Mouse (Mus musculus) liver, adult 2 months (tissue): ENCODE data around the gene Wdr31. TPM values are rescaled to one million over a fixed set of nuclear protein-coding genes. Genes with fewer than 3 reads are reported as not detected.
"Not testable (repeated sequence)": the region's sequence is repeated elsewhere in the genome, so short reads cannot be mapped to it uniquely, and the experiment has no call there.

Experiments
- DNase-seq: peaks from one replicate; pipeline ENCODE4 v3.0.0-alpha.2; 2011; ENCODE audit warnings: low read depth, low spot score; ENCODE audit errors: extremely low read depth
- H3K27ac ChIP-seq: fragments of 200-500 bp; replicated peaks from 2 replicates; pipeline ENCODE4 v1.5.1; 2012; ENCODE audit warnings: low read depth, mild to moderate bottlenecking, control low read depth, inconsistent platforms, low read length; ENCODE audit not compliant: insufficient read depth
- H3K27me3 ChIP-seq: fragments of 200-500 bp; 2 replicates; pipeline ENCODE4 v1.6.1; 2012; ENCODE audit warnings: mild to moderate bottlenecking, moderate library complexity, low read length, inconsistent platforms; ENCODE audit not compliant: control insufficient read depth, insufficient read depth
- H3K36me3 ChIP-seq: fragments of 200-500 bp; 2 replicates; pipeline ENCODE4 v1.6.1; 2012; ENCODE audit warnings: low read length, inconsistent platforms; ENCODE audit not compliant: control insufficient read depth, insufficient read depth
- H3K4me1 ChIP-seq: fragments of 200-500 bp; 2 replicates; pipeline ENCODE4 v1.6.1; 2011; ENCODE audit warnings: low read length; ENCODE audit not compliant: control insufficient read depth, insufficient read depth
- H3K4me3 ChIP-seq: fragments of 200-500 bp; 2 replicates; pipeline ENCODE4 v1.5.1; 2011; ENCODE audit warnings: low read depth, mild to moderate bottlenecking, control low read depth, low read length, moderate library complexity; ENCODE audit not compliant: insufficient read depth
- H3K79me2 ChIP-seq: fragments of 200-500 bp; 2 replicates; pipeline ENCODE4 v1.6.1; 2012; ENCODE audit warnings: inconsistent platforms, mild to moderate bottlenecking, low read length, moderate library complexity; ENCODE audit not compliant: control insufficient read depth, insufficient read depth
- H3K9ac ChIP-seq: fragments of 200-500 bp; 2 replicates; pipeline ENCODE4 v1.6.1; 2012; ENCODE audit warnings: low read depth, mild to moderate bottlenecking, control low read depth, inconsistent platforms, low read length
- CTCF ChIP-seq: fragments of 200-500 bp; IDR thresholded peaks from 2 replicates; pipeline ENCODE4 v1.5.1; 2011; ENCODE audit warnings: low read depth, low read length, control low read depth
- POLR2A ChIP-seq: fragments of 200-500 bp; IDR thresholded peaks from 2 replicates; pipeline ENCODE4 v1.6.1; 2011; ENCODE audit warnings: low read length, control low read depth; ENCODE audit not compliant: insufficient read depth; ENCODE audit errors: extremely low read depth
- WGBS: fragments of 180-500 bp; shearing (Covaris S2); methylation state at CpG from one replicate; pipeline ENCODE4 v1.1.7; 2018; 5-methylcytosine and 5-hydroxymethylcytosine counted together
- polyA plus RNA-seq: library from polyadenylated mRNA; depleted of rRNA; stranded (reverse); fragments of >200 nt; gene quantifications from 2 replicates; pipeline ENCODE4 v1.2.3, GENCODE M21; 2012
- total RNA-seq: library from RNA; depleted of rRNA; stranded (reverse); fragments of >200 nt; gene quantifications from 2 replicates; pipeline ENCODE4 v1.2.3, GENCODE M21; 2014

Wdr31 gene
- total and polyA plus RNA-seq, 2 experiments = 0.07 to 0.09 TPM

DNA sequence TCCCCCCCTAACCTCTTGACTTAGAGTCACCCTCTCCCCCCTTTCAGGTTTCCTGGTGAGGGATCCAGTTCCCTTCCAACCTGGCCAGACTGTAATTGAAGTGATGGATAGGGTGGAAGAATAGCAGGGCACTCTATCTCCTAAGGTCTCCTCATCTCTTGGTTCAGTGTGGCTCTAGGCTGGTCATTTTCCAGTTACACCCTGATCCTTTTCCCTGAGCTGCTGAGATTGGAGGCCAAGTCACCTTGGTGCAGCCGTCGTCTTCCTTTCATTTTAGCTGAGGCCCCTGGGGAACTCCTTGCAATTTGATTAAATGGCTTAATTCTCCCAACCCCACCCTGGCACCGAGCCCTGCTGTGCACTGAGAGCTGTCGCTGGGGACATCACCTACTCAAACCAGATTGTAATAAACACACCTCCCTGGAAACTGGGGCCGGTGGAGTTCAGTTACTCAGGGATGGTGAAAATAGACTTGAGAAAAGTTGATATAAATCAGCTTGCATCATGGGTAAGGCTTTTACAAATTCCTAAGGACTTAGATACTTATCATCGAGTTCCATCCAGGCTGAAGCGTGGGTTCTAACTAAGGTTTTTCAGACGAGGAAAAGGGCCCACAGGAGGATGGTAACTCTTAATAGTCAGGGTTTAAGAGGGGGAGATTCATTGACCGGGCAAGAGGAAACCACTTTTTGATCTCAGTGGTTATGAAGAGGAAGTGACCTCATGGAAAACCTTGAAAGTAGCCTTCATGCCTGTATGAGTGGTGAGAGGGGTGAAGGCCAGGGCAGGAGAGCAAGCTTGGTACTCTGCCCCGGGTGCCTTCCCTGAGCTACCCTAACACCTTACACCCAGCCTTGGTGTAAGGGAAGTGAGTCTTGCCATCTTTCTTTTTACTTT is 10.3 kb upstream of the Wdr31 start:
- 66% methylated on average over 10 of the region's 10 CpGs for WGBS
- H3K27me3 ChIP-seq = no peaks in the 10 kb centered on the region
- TF ChIP-seq CTCF = no peak
- TF ChIP-seq POLR2A = no peak
- no peak overlapping the region for H3K27ac ChIP-seq
- H3K4me1 ChIP-seq = peaks cover 2% of the 10 kb centered on the region; the same call in 1 of the 2 replicates
- no peak overlapping the region for H3K9ac ChIP-seq
- H3K4me3 ChIP-seq = no peak overlapping the region
- no peaks in the 10 kb centered on the region for H3K36me3 ChIP-seq
- no peaks in the 10 kb centered on the region for H3K79me2 ChIP-seq
- no peak for DNase-seq

- Histone ChIP-seq H3K9ac (no peak within 1 kb of the TSS), H3K4me1 (peaks cover 2% of the 10 kb centered on the region; the same call in 1 of the 2 replicates)
- DNase-seq = no peak
Observed at GRCm38 (mm10) chr4:62479937-62480708, 9.4 kb upstream of the Wdr31 start, which contains the start of gene Bspry. Bspry (plus strand) TSS chr4:62480053.

GRCm38 (mm10) chr4:62479593-62479936 is 8.9 kb upstream of the Wdr31 start:
- H3K36me3 ChIP-seq, H3K9ac ChIP-seq, H3K27me3 ChIP-seq, H3K4me1 ChIP-seq, H3K79me2 ChIP-seq, H3K27ac ChIP-seq, DNase-seq: not testable (repeated sequence)
- peak; percentile 43 for TF ChIP-seq CTCF
- 15% methylated on average over 11 of the region's 11 CpGs for WGBS
- peak overlapping the region; percentile 34 for H3K4me3 ChIP-seq

More at GRCm38 (mm10) chr4:62479937-62480708, 9.4 kb upstream of the Wdr31 start, which contains the start of gene Bspry:
- no peak within 1 kb of the TSS for H3K27ac ChIP-seq
- WGBS = 5% methylated on average over 71 of the region's 71 CpGs
- no peaks in the 10 kb centered on the region for H3K27me3 ChIP-seq
- TF ChIP-seq CTCF = no peak
- TF ChIP-seq POLR2A = no peak
- no peaks in the 10 kb centered on the region for H3K79me2 ChIP-seq
- no peaks in the 10 kb centered on the region for H3K36me3 ChIP-seq
- peak within 1 kb of the TSS; percentile 34 for H3K4me3 ChIP-seq

DNA sequence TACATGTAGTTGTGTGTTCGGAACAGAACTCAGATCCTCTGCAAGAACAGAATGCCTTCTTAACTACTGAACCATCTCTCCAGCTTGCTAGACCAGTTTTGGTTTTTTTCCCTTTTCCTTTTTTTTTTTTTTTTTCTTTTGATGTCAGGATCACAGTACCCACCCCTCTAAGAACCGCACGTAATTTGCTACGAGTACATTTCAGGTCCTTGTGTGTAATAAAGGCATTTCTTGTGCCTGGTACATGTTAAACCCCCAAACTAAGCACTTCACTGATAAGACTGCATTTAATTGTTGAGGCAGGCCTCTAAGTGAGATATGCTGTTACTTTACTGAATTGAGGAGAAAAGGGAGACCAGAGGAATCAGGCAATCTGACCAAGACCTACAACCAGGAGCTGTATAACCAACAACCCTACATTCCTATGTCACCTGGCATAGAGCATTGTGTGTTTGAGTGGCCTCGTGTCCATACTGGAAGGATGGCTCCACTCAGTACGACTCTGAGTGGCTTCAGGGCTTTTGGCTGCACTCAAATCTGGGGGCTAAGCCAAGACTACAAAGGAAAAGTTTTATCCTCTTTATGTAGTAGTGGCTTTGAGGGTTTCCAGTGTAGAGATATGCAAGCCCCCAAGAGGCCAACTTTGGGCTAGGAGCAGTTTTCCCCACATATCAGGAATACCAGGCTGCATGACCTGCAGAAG is 7.0 kb upstream of the Wdr31 start:
- no peak for DNase-seq
- no peaks in the 10 kb centered on the region for H3K27me3 ChIP-seq
- peaks cover 2% of the 10 kb centered on the region; the same call in 1 of the 2 replicates for H3K4me1 ChIP-seq
- no peak overlapping the region for H3K4me3 ChIP-seq
- H3K9ac ChIP-seq = no peak overlapping the region
- no peaks in the 10 kb centered on the region for H3K79me2 ChIP-seq
- no peak overlapping the region for H3K27ac ChIP-seq
- no peak for TF ChIP-seq CTCF
- no peak for TF ChIP-seq POLR2A
- H3K36me3 ChIP-seq = no peaks in the 10 kb centered on the region
- WGBS = 93% methylated on average over 6 of the region's 6 CpGs

GRCm38 (mm10) chr4:62475793-62476192 is 5.1 kb upstream of the Wdr31 start:
- no peak for DNase-seq
- TF ChIP-seq POLR2A = no peak
- no peak for TF ChIP-seq CTCF

More at GRCm38 (mm10) chr4:62475793-62476192, 5.1 kb upstream of the Wdr31 start:
- H3K36me3 ChIP-seq = no peaks in the 10 kb centered on the region
- H3K79me2 ChIP-seq = no peaks in the 10 kb centered on the region
- 88% methylated on average over 6 of the region's 6 CpGs for WGBS
- peaks cover 2% of the 10 kb centered on the region; the same call in 1 of the 2 replicates for H3K4me1 ChIP-seq
- no peak overlapping the region for H3K4me3 ChIP-seq
- H3K27ac ChIP-seq = no peak overlapping the region
- no peak overlapping the region for H3K9ac ChIP-seq
- H3K27me3 ChIP-seq = no peaks in the 10 kb centered on the region
